Mouse (Mus musculus) lung, postnatal 0 days (tissue): ENCODE data around the gene Hmcn2. TPM values are rescaled to one million over a fixed set of nuclear protein-coding genes. Genes with fewer than 3 reads are reported as not detected.

ENCODE experiments used
- ATAC-seq: fragments of 200-750 bp; cut with Nextera tagmentation; 2 replicates; pipeline ENCODE4 v1.8.0; 2017; ENCODE audit warnings: moderate library complexity
- DNase-seq: peaks from one replicate; pipeline ENCODE4 v3.0.0-alpha.2; 2016; ENCODE audit warnings: low spot score
- H3K27ac ChIP-seq: fragments of 300-500 bp; sonication (generic); 2 replicates; pipeline ENCODE4 v1.5.1; 2014; ENCODE audit warnings: antibody characterized with exemption, mild to moderate bottlenecking, low read length, mixed read lengths
- H3K27me3 ChIP-seq: fragments of 300-500 bp; sonication (generic); replicated peaks from 2 replicates; pipeline ENCODE4 v1.6.1; 2014; ENCODE audit warnings: low read length, mixed read lengths; ENCODE audit not compliant: insufficient read depth
- H3K36me3 ChIP-seq: fragments of 300-500 bp; sonication (generic); 2 replicates; pipeline ENCODE4 v1.6.1; 2014; ENCODE audit warnings: low read length, mixed read lengths; ENCODE audit not compliant: insufficient read depth
- H3K4me1 ChIP-seq: fragments of 300-500 bp; sonication (generic); 2 replicates; pipeline ENCODE4 v1.6.1; 2014; ENCODE audit warnings: antibody characterized with exemption, low read depth, low read length, mixed read lengths; ENCODE audit not compliant: insufficient read depth
- H3K4me2 ChIP-seq: fragments of 300-500 bp; sonication (generic); replicated peaks from 2 replicates; pipeline ENCODE4 v1.6.1; 2014; ENCODE audit warnings: low read depth, mild to moderate bottlenecking, low read length, moderate library complexity, mixed read lengths
- H3K4me3 ChIP-seq: fragments of 300-500 bp; sonication (generic); 2 replicates; pipeline ENCODE4 v1.5.1; 2014; ENCODE audit warnings: low read depth, low read length
- H3K9ac ChIP-seq: fragments of 300-500 bp; sonication (generic); replicated peaks from 2 replicates; pipeline ENCODE4 v1.6.1; 2014; ENCODE audit warnings: low read depth, mild to moderate bottlenecking
- H3K9me3 ChIP-seq: fragments of 300-500 bp; sonication (generic); 2 replicates; pipeline ENCODE4 v1.6.1; 2016; ENCODE audit warnings: low read length, mixed read lengths
- CTCF ChIP-seq: IDR thresholded peaks from 2 replicates; pipeline ENCODE4 v1.5.1; 2016; ENCODE audit warnings: antibody characterized with exemption, mild to moderate bottlenecking
- EP300 ChIP-seq: IDR thresholded peaks from 2 replicates; pipeline ENCODE4 v1.6.1; 2016; ENCODE audit warnings: antibody characterized with exemption, mild to moderate bottlenecking, control low read depth
- WGBS: fragments of 180-500 bp; shearing (Covaris S2); extraction: QIAGEN DNeasy Blood & Tissue Kit; methylation state at CpG from one replicate; pipeline ENCODE4 v1.1.7; 2014; 5-methylcytosine and 5-hydroxymethylcytosine counted together
- polyA plus RNA-seq: library from polyadenylated mRNA; unstranded; fragments of >200 nt; fragmentation: Nextera tagmentation; extraction: Ambion mirVana; gene quantifications from 2 replicates; pipeline ENCODE4 v1.2.1, GENCODE M21; 2015

The Hmcn2 gene
- polyA plus RNA-seq, 1 experiment from 2014 or later = 1.1 TPM

- Histone ChIP-seq H3K4me3 (no peak overlapping the region), H3K27me3 (no peaks in the 10 kb centered on the region), H3K27ac (no peak overlapping the region), H3K9ac (no peak overlapping the region), H3K4me2 (no peak overlapping the region), H3K36me3 (no peaks in the 10 kb centered on the region), H3K4me1 (no peaks in the 10 kb centered on the region), H3K9me3 (no peaks in the 10 kb centered on the region)
- WGBS = 13% methylated on average over 6 of the region's 6 CpGs
- DNase-seq (peak; percentile 48), ATAC-seq (no peak)
- TF ChIP-seq CTCF (peak; percentile 99), EP300 (no peak)
These were observed 22.8 kb upstream of the Hmcn2 start for GRCm38 (mm10) chr2:31291421-31291820.

GRCm38 (mm10) chr2:31294985-31295384, 19.2 kb upstream of the Hmcn2 start:
- H3K27me3 ChIP-seq = no peaks in the 10 kb centered on the region
- H3K27ac ChIP-seq = no peak overlapping the region
- WGBS = 0% methylated on average over 4 of the region's 4 CpGs
- H3K4me1 ChIP-seq = 0 out of 2 replicates have a peak, but pooled peaks cover 6% of the 10 kb centered on the region
- H3K36me3 ChIP-seq = no peaks in the 10 kb centered on the region
- ATAC-seq (no peak), DNase-seq (peak; percentile 57)
- no peaks in the 10 kb centered on the region for H3K9me3 ChIP-seq
- H3K4me3 ChIP-seq = no peak overlapping the region
- TF ChIP-seq CTCF (peak; percentile 92), EP300 (no peak)
- no peak overlapping the region for H3K4me2 ChIP-seq
- H3K9ac ChIP-seq = no peak overlapping the region

GRCm38 (mm10) chr2:31296395-31296794, 17.8 kb upstream of the Hmcn2 start:
- no peak overlapping the region for H3K9ac ChIP-seq
- 68% methylated on average over 6 of the region's 6 CpGs for WGBS
- H3K27me3 ChIP-seq = no peaks in the 10 kb centered on the region
- ATAC-seq (no peak), DNase-seq (no peak)
- H3K27ac ChIP-seq = no peak overlapping the region
- H3K4me2 ChIP-seq = no peak overlapping the region
- no peak overlapping the region for H3K4me3 ChIP-seq
- H3K9me3 ChIP-seq = no peaks in the 10 kb centered on the region
- no peak for TF ChIP-seq CTCF
- no peak for TF ChIP-seq EP300
- H3K4me1 ChIP-seq = 0 out of 2 replicates have a peak, but pooled peaks cover 6% of the 10 kb centered on the region
- H3K36me3 ChIP-seq = no peaks in the 10 kb centered on the region

- ATAC-seq = peak; percentile 91
- Histone ChIP-seq H3K27ac (no peak overlapping the region), H3K9ac (no peak overlapping the region; the same call in 1 of the 2 replicates), H3K9me3 (no peaks in the 10 kb centered on the region), H3K36me3 (no peaks in the 10 kb centered on the region), H3K4me2 (peak overlapping the region; percentile 57), H3K4me3 (peak overlapping the region; percentile 40), H3K4me1 (0 out of 2 replicates have a peak, but pooled peaks cover 6% of the 10 kb centered on the region), H3K27me3 (no peaks in the 10 kb centered on the region)
- WGBS = 6% methylated on average over 17 of the region's 17 CpGs
- TF ChIP-seq CTCF = no peak
- TF ChIP-seq EP300 = no peak
- DNase-seq = peak; percentile 77
These were observed 16.5 kb upstream of the Hmcn2 start for GRCm38 (mm10) chr2:31297602-31298268.

- Histone ChIP-seq H3K27me3 (no peaks in the 10 kb centered on the region), H3K36me3 (no peaks in the 10 kb centered on the region), H3K27ac (no peak overlapping the region), H3K9ac (no peak overlapping the region), H3K4me2 (peak overlapping the region; percentile 57; the same call in 1 of the 2 replicates), H3K9me3 (no peaks in the 10 kb centered on the region), H3K4me3 (no peak overlapping the region), H3K4me1 (0 out of 2 replicates have a peak, but pooled peaks cover 6% of the 10 kb centered on the region)
- TF ChIP-seq CTCF (no peak), EP300 (no peak)
- 22% methylated on average over 4 of the region's 4 CpGs for WGBS
- DNase-seq = no peak
- no peak for ATAC-seq
These were observed 15.4 kb upstream of the Hmcn2 start for GRCm38 (mm10) chr2:31298814-31299213.

- DNase-seq (peak; percentile 47), ATAC-seq (no peak)
- Histone ChIP-seq H3K4me1 (0 out of 2 replicates have a peak, but pooled peaks cover 6% of the 10 kb centered on the region), H3K36me3 (no peaks in the 10 kb centered on the region), H3K4me3 (no peak overlapping the region), H3K4me2 (no peak overlapping the region), H3K9me3 (no peaks in the 10 kb centered on the region), H3K27ac (no peak overlapping the region), H3K27me3 (no peaks in the 10 kb centered on the region), H3K9ac (no peak overlapping the region)
- WGBS = 21% methylated on average over 4 of the region's 4 CpGs
- peak; percentile 81 for TF ChIP-seq CTCF
- no peak for TF ChIP-seq EP300
These were observed 14.9 kb upstream of the Hmcn2 start for GRCm38 (mm10) chr2:31299266-31299665.
